Mouse (Mus musculus): ENCODE data around the gene Egln3.

DNA sequence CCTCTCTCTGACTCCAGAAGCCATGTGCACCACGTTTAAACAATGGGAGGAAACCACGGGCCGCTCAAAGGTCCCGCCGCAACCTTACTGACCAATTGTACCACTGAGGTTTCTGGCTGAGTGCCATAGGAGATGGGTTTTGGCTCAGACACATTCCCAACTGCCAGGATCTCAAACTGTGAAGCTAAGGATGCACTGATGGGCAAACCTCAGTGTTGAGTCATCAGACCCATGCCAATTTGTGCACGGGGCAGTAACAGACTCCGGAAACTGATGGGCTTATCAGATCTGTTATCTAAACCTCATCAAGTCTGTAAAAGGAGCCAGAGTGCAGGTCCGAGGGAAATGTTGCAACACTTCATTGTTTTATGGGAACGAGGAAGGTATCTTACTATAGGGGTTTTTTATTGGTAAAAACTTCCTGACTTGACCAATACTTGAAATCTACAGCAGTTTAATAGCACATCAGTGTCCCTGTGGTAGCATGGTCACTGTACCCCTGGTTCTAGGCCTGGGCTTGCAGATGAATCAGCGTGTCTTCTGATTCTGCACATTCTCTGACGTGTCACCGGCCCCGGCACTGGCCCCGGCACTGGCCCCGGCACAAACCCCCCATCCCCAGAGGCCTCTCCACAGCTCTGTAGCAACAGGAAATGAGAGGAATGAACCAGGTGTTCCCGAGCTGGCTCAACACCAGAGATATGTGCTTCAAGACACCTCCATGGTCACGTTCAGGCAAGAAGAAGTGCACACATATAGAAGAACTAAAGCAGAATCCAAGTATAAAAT is 15.7 kb downstream of the Egln3 start:
- TF ChIP-seq CTCF (IDR thresholded peaks at IDR 0.05; ENCODE audit: extremely low read depth, insufficient read depth, low read length) (no peak), POLR2A (IDR thresholded peaks at IDR 0.05; ENCODE audit: extremely low read depth, insufficient read depth, low read length) (no peak)
